Mouse (Mus musculus) kidney, adult 2 months (tissue): ENCODE measurements around the gene Atrnl1. TPM values are rescaled to one million over a fixed set of nuclear protein-coding genes. Genes with fewer than 3 reads are reported as not detected.

Source experiments
- DNase-seq: peaks from one replicate; pipeline ENCODE4 v3.0.0; 2021
- H3K27ac ChIP-seq: fragments of 200-500 bp; 2 replicates; pipeline ENCODE4 v1.5.1; 2012; ENCODE audit warnings: low read depth, low read length, control low read depth, inconsistent platforms; ENCODE audit not compliant: insufficient read depth
- H3K27me3 ChIP-seq: fragments of 200-500 bp; replicated peaks from 2 replicates; pipeline ENCODE4 v1.6.1; 2012; ENCODE audit warnings: mild to moderate bottlenecking, moderate library complexity, low read length, inconsistent platforms; ENCODE audit not compliant: control insufficient read depth, insufficient read depth
- H3K36me3 ChIP-seq: fragments of 200-500 bp; 2 replicates; pipeline ENCODE4 v1.6.1; 2012; ENCODE audit warnings: mild to moderate bottlenecking, moderate library complexity, low read length, inconsistent platforms; ENCODE audit not compliant: control insufficient read depth, insufficient read depth
- H3K4me1 ChIP-seq: fragments of 200-500 bp; 2 replicates; pipeline ENCODE4 v1.6.1; 2011; ENCODE audit warnings: low read length; ENCODE audit not compliant: control insufficient read depth, insufficient read depth
- H3K4me3 ChIP-seq: fragments of 200-500 bp; 2 replicates; pipeline ENCODE4 v1.5.1; 2011; ENCODE audit warnings: mild to moderate bottlenecking, low read depth, low read length, control low read depth; ENCODE audit not compliant: insufficient read depth
- CTCF ChIP-seq: fragments of 200-500 bp; conservative IDR thresholded peaks from 2 replicates; pipeline ENCODE4 v1.5.1; 2011; ENCODE audit warnings: low read depth, mild to moderate bottlenecking, control low read depth, low read length, moderate library complexity, mixed read lengths; ENCODE audit not compliant: insufficient read depth, insufficient read length
- POLR2A ChIP-seq: fragments of 200-500 bp; IDR thresholded peaks from one replicate; pipeline ENCODE4 v1.6.1; 2011; ENCODE audit warnings: low read depth, low read length, control low read depth
- WGBS: fragments of 180-500 bp; shearing (Covaris S2); methylation state at CpG from one replicate; pipeline ENCODE4 v1.1.7; 2018; 5-methylcytosine and 5-hydroxymethylcytosine counted together
- polyA plus RNA-seq: library from polyadenylated mRNA; depleted of rRNA; stranded (reverse); fragments of >200 nt; gene quantifications from 2 replicates; pipeline ENCODE4 v1.2.3, GENCODE M21; 2012

Gene Atrnl1
- polyA plus RNA-seq, 1 experiment: 13.4 TPM

DNA sequence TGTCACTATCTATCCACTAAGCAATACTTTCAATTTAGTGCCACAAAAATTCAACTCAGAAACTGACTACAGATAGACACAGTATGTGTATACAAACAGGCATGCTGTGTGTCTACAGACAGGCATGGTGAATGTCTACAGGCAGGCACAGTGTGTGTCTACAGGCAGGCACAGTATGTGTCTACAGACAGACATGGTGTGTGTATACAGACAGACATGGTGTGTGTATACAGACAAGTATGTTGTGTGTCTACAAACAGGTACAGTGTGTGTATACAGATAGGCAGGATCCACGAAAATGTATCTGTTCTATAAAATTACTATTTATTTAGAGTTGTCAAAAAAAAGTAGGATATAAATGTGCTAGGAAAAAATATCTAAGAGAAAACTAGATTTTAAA, 477.1 kb downstream of the Atrnl1 start:
- H3K36me3 ChIP-seq: no peaks in the 10 kb centered on the region
- TF ChIP-seq CTCF: no peak
- no peak for TF ChIP-seq POLR2A
- no peak for DNase-seq
- H3K4me3 ChIP-seq: no peak overlapping the region
- H3K27me3 ChIP-seq: no peaks in the 10 kb centered on the region
- H3K4me1 ChIP-seq: no peaks in the 10 kb centered on the region
- no peak overlapping the region for H3K27ac ChIP-seq
- WGBS: 85% methylated on average over 1 of the region's 1 CpGs

DNA sequence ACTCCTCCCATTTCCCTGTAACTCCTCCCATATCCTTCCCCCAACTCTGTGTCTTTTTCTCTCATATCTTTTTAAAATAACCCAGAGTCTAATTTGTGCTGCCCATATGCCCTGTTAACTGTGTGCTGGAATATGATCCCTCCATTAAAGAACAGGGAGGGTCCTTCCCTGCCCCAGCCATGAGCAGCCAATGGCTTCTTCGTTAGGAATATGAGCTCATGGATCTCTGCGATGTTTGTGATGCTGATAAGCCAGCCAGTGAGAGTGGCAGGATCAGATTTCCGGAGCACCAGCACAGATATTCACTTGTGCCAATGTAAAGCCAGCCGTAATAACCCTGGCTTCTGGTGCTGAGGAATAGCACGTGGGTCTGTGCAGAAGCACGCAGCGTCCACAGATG, 477.6 kb downstream of the Atrnl1 start:
- H3K36me3 ChIP-seq: no peaks in the 10 kb centered on the region
- WGBS: 48% methylated on average over 7 of the region's 7 CpGs
- H3K27me3 ChIP-seq: no peaks in the 10 kb centered on the region
- no peak overlapping the region for H3K4me3 ChIP-seq
- H3K4me1 ChIP-seq: no peaks in the 10 kb centered on the region
- TF ChIP-seq CTCF: no peak
- TF ChIP-seq POLR2A: no peak
- DNase-seq: no peak
- no peak overlapping the region for H3K27ac ChIP-seq

DNA sequence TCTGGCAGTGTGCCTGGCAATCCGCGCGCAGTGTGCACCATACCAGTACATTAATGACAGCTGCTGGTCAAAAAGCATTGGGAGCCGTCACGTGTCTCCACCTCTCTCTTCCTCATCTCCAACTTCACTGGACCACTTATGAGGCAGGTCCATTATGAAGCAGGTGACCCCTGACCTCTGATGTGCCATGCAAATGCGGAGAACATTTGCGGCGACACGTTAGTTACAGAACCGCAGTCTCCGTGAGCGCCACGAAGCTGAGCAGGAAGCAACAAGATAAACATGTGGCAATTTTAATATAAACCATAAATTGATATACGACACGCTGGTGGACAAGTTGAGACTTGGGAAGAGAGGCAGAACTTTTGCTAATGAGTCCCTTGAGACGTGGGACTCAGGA, 481.1 kb downstream of the Atrnl1 start:
- no peaks in the 10 kb centered on the region for H3K27me3 ChIP-seq
- no peaks in the 10 kb centered on the region for H3K4me1 ChIP-seq
- H3K27ac ChIP-seq: no peak overlapping the region
- 95% methylated on average over 16 of the region's 16 CpGs for WGBS
- no peak overlapping the region for H3K4me3 ChIP-seq
- TF ChIP-seq CTCF (no peak), POLR2A (no peak)
- H3K36me3 ChIP-seq: no peaks in the 10 kb centered on the region
- no peak for DNase-seq

DNA sequence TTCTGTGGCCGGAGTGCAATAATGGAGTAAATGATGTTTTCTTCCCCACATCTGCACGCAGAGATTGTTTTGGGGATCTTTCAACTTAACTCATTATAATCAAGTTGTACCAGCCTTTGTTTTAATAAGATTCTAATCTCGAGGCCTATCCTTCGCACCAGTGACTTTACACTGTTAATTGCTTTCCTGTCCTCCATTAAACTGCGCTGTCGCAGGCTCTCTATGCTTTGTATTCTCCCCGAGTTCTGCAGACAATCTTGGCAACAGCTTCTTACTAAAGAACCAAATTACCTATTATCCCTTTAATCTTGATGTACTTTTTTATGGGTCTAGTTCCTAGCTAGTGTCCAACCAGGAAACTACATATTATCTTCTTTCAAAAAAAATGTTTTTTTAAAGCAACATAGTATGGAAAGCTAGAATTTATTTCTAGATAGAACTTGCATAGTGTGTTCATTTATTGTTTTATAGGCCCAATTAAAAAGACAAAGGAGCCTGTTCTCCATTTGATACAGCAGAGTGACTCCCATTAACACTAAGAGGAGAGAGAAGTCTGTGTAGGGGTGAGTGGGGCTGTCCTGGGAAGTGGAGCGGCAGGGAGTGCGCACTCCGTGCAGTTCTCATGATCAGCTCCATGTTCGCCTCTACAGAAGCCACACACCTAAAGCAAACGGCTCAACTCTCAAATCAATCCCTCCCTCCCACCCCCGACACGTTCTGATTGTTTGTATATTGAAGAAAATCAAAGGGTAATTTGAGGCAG, 484.1 kb downstream of the Atrnl1 start:
- Histone ChIP-seq H3K27me3 (no peaks in the 10 kb centered on the region), H3K4me3 (no peak overlapping the region), H3K4me1 (no peaks in the 10 kb centered on the region), H3K27ac (no peak overlapping the region), H3K36me3 (no peaks in the 10 kb centered on the region)
- DNase-seq: no peak
- TF ChIP-seq POLR2A: no peak
- TF ChIP-seq CTCF: no peak
- 60% methylated on average over 14 of the region's 14 CpGs for WGBS

DNA sequence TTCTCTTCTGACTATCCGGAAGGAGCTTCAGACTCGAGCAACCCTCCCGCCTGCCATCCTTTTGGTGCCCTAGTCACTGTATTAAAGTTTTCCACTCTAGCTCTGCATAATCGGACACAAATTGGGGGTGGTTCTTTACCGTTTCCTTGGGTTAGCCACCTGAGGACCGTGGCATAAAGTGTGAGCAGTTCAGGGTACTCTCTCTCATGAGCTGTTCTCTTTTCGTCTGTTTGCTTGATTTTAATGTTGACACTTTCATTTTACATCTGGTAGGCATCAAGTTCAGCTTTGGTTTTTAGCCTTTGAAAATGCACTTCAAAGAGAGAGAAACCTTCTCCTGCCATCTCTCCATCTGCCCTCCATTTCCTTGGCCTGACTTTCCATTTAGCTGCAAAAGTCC, 484.9 kb downstream of the Atrnl1 start:
- 72% methylated on average over 7 of the region's 7 CpGs for WGBS
- H3K4me1 ChIP-seq: no peaks in the 10 kb centered on the region
- no peaks in the 10 kb centered on the region for H3K27me3 ChIP-seq
- TF ChIP-seq CTCF (no peak), POLR2A (no peak)
- H3K36me3 ChIP-seq: no peaks in the 10 kb centered on the region
- H3K4me3 ChIP-seq: no peak overlapping the region
- no peak for DNase-seq
- no peak overlapping the region for H3K27ac ChIP-seq

DNA sequence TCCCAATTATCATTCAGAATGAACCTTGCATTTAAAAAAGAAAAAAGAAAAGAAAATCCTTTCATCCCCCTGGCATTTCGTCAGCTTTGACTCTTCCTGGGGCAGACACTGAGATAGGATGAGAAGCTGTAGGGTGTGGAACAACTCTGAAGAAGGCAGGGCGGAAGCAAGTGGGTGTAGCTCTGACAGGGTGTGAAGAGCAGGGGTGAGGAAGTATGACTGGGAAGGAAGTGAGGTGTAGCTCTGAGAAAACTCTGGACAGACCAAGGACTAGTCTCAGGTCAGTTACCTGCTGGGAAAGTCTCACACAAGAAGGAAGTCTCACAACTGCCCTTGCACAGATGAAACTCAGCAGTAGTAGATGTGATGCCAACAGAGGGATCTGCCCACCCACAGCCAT, 486.4 kb downstream of the Atrnl1 start:
- no peak for TF ChIP-seq CTCF
- TF ChIP-seq POLR2A: no peak
- Histone ChIP-seq H3K27me3 (no peaks in the 10 kb centered on the region), H3K4me3 (no peak overlapping the region), H3K27ac (no peak overlapping the region), H3K4me1 (no peaks in the 10 kb centered on the region), H3K36me3 (no peaks in the 10 kb centered on the region)
- no peak for DNase-seq
- WGBS: 100% methylated on average over 2 of the region's 2 CpGs

DNA sequence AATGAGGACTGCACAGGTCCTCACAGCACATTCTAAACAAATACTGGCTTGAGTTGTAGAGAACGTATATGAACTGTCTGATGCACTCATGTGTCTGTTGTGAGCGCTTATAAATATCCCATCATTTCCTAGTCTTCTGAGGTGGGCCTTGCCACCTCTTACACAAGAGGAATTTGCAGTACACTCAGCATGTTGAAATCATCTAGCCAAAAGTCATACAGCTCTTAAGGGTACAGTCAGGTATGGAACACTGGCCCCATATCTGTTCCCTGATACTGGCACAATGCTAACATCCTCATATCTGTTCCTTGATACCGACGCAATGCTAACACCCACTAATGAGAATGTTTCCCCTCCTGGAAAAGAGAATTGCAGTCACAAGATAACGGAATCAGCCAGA, 488.7 kb downstream of the Atrnl1 start:
- Histone ChIP-seq H3K4me1 (no peaks in the 10 kb centered on the region), H3K36me3 (no peaks in the 10 kb centered on the region), H3K4me3 (no peak overlapping the region), H3K27me3 (no peaks in the 10 kb centered on the region), H3K27ac (no peak overlapping the region)
- no peak for DNase-seq
- WGBS: 96% methylated on average over 5 of the region's 5 CpGs
- TF ChIP-seq CTCF: no peak
- no peak for TF ChIP-seq POLR2A
